Mouse (Mus musculus) testis, postnatal 10 days (tissue): ENCODE results near the gene Tac2.

Experiments
- DNase-seq: peaks from one replicate; pipeline ENCODE4 v3.0.0; 2021; ENCODE audit warnings: low spot score

The Tac2 gene

DNA sequence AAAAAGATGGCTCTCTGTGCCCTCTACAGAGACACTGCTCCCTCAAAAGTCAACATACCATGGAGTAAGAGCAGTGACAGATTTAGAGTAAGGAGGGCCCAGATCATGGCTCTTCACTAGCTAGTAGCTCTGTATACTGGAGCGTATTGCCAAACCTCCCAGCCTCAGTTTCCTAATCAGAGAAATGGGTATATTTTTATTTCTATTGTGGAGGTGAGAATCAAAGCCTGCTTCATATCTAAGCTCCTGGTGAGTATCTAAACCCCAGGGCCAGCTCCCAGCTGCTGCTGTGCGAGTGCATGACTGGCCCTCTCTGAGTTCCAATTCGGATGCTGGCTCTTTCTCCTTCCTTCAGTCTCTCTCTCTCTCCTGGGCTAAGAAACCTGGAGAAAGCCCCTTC, at the start of gene Tac2:
Gene Tac2 (plus strand): TSS at position 301 of the 400 bp plus-strand sequence.
- no peak for DNase-seq

DNA sequence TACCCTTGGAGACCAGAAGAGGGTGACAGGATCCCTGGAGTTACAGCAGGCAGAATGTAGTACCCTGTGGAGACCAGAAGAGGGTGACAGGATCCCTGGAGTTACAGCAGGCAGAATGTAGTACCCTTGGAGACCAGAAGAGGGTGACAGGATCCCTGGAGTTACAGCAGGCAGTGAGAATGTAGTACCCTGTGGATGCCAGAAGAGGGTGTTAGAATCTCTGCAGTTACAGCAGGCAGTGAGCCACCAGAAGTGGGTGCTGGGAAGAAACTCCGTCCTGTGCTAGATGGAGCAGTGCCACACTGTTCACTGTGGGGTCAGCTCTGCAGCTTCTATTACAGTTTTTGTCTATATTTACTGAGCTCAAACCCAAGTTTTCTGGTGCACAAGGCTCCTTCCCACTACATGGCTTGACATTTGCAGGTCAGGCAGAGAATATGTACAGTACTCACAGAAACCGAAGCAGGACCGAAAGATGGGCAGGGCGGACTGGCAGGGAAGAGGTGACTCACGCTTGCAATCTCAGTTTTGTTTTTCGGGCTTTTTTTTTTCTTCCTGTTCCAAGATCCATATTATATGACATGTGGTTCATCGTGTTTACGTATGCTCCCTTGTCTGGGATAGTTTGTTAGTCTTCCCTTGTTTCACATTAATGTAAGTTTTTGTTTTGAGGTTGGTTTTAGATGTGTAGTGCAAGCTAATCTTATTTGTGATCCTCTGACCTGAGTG, 49.3 kb upstream of the Tac2 start:
- DNase-seq, result peak; percentile 86

DNA sequence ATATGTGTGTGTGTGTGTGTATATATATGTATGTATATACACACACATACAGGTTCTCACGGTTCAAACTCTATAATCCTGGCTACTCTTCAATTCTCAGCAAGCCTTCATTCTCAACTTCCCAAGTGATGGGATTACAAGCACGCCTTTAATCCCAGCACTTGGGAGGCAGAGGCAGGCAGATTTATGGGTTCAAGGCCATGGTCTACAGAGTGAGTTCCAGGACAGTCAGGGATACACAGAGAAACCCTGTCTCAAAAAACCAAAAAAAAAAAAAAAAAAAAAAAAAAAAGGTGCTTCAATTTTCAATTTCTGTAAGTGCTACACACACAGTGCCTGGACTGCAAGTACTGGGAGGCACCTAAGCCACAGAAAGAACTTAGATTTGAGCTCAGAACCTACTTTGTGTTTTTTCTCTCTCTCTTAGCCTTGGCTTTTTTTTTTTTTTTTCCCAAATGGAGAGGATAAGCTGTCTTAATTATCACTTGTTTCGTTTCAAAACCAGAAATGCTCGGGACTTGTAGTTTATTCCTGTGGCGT, 48.3 kb upstream of the Tac2 start:
- no peak for DNase-seq

DNA sequence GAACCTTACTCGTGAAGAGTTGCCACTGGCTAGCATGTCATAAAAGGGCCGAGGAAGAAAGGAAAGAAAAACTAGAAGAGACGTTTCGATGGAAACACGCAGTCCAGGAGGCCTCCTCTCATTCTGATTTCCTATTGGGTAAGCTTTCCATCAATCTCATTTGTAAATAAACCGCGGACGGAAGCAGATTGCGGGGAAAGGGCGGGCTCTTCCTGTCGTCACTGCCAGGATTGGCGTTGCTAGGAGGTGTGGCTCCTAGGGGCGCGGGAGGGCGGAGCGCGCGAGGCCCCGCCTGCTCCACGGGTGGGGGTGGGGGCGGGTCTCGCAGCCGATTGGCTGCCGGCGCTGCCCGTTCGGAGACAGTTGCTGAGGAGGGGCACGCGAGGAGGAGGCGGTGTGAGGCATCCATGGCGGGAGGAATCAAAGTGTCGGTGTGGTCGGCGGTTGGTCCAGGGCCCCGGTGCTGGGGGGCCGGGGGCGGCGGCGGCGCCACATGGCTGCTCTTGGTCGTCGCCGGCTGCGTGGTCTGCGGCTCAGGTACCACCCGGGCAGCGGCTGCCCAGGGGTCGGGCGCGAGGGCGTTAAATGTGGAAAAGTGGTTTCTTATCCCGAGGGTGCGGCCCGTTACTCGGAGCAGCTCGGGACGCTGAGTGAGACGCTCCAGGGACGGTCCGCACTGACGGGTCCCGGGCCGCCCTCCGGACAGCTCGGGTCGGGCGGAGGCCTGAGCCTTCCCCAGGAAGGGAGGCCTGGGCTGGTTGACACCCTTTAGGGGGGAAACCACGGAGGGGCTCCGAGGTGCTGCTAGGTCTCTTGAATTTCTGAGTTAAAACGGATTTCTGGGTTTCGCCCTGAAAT, 47.4 kb upstream of the Tac2 start:
- DNase-seq, result peak; percentile 93

DNA sequence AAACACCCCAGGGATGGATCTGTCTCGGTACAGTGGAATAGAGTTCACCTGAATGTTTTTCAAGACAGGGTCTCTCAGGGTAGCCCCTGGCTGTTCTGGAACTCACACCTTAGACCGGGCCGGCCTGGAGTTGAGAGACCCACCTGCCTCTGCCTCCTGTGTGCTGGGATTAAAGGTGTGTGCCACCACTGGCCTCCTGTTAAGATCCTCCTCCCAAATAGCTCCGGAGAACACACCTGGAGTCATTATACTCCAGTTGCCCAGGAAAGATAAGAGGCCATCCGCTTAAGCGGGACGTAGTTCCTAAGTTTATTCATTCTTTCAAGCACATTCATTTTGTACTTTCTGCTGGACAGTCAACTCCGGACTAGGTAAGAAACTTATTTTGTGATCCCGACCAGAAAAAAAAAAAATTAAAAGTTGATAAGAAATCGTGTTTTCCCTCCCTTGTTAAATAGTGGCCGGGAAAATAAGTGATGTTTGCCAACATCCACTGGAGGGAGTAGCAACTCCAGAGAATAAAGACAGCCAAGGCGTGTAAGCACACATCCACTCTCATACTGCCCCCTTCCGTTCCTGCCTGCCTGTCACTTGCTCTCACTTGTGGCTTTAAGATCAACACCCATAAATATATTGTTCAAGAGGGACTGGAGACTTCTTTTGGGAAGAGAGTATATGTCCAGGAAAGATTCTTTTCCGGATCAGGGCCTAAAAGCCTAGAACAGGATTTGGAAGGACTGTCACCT, 46.5 kb upstream of the Tac2 start:
- DNase-seq, result peak; percentile 76

DNA sequence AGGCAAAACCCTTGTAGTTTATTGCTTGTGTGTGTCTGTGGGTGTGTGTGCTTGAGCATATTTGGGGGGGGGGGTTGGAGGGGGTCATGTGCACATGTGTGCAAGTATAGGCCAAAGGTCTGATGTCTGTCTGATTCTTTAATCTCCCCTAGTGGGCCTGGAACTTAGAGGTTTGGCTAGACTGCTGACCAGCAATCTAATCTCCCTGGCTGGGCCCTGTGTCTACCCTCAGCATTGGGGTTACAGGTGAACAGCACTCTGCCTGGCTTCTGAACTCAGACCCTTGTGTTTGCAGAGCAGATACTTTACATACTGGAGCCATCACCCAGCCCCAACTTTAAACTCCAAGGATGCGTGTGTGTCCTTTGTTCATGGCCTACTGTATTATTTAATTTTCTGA, 45.1 kb upstream of the Tac2 start:
- DNase-seq, result no peak

DNA sequence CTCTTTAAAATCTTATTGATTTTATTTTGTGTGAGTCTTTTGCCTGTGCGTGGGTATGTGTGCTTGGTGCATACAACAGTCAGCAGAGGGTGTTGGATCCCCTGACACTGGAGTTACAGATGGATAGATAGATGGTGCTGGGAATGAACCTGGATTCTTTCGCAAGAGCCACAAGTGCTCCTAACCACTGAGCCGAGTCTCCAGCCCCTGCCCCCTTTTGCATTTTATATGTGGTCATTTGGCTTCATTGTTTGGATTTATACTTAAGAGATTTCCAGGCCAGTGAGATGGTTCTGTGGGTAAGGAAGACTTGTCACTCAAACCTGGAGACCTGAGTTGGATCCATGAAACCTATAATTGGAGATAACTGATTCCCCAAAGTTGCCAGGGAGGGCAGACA, 44.4 kb upstream of the Tac2 start:
- DNase-seq, result no peak

DNA sequence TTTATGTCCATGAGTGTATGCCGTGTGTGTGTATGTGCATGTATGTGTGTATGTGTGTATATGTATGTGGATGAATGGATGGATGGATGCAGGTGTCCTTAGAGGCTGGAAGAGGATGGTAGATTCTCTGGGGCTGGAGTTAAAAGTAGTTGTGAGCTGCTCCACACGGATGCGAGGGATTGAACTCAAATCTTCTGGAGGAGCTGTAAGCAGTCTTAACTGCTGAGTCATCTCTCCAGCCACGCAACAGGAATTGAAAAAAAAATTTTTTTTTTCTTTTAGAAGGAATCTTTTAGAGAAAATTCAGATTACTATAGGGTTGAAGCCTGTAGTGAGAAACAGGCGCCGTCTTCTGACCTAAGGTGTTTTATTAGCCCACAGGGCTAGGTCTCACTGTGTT, 41.4 kb upstream of the Tac2 start:
- DNase-seq, result no peak

DNA sequence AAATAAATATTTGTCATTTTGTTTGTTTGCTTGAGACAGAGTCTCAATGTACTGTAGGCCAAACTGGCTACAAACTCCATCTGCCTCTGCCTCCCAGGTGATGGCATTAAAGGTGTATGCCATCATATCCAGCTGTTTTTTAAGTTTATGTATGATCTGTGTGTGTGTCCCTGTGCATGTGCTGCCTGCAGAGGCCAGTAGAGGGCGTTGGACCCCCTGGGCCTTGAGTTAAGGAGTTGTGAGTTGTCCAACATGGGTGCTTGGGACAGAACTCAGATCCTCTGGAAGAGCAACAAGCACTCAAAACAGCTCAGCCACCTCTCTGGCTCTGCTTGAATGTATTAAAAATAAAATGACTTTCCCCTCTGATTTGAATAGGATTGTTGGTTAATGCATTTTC, 33.2 kb upstream of the Tac2 start:
- DNase-seq, result no peak

DNA sequence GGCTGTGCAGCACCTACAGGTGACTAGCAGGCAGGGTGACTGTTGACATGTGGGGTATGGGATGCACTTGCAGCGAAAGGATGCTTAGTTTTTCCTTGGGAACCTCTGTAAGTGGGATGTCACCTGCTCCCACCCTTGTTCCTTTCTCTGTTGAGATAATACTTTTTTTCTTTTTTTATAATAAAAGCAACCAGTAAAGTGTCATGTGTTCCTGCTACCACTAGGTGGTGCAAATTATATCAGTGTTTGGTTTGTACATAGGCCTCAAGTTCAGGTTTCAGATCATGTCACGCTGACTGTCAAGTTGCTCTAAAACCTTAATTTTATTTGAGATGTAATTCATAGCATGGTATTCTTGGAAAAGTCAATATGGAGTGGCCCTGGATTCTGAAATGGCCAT, 29.6 kb upstream of the Tac2 start:
- no peak for DNase-seq

DNA sequence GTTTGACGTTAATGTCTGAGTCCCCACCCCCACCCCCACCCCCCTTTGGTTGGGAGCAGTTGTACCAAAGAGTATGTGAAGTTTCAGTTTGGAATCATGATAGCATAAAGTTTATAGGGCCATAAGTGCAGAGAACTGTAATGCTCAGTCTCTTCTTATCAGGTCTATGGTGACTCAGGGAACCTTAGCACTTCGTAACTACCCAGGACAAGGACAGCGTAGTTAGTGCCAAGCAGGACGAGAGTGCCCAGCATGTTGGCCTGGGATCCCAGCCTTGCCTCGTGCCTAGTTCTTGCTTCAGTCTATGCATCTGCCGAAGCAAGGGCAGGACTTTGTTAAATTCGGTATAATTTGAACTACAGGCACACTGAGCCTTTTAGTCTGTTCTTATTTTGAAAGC, 28.5 kb upstream of the Tac2 start:
- DNase-seq, result no peak

DNA sequence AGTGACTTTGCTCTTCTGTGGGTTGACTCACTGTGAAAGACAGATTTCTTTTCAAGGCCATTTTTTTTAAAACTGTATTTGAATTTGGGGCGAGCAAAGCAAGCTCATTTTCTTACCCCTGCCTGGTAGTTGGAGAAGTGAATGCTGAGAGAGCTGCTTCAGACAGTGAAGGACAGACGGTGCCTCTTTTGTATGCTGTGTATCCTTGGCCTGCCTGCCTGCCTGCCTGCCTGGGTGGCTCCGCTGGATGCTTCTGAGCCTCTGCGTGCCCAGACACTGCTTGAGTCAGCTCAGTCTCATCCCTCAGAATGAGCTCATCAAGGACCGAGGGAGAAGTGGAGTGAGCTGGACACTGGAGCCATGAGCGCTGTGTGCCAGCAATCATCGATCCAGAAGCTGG, 25.3 kb upstream of the Tac2 start:
- DNase-seq, result no peak

DNA sequence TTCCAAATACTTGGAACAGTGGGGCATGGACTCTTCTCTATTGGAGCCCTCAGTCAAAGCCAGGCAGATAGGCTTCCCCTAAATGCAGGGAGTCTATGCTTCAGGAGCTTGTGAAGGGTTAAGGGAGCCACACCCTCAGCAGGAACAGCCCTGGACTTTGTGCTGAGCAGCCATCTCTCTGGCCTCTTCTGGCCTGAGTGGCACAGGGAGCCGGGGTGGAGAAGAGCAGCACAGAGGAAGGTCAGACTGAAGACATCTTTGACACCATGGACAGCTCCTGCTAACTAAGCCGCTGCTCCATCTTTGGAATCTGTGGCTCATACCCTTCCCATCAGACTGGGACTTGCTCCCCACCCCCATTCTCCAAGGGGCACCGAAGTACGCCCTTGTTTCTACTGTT, 21.0 kb upstream of the Tac2 start:
- no peak for DNase-seq

DNA sequence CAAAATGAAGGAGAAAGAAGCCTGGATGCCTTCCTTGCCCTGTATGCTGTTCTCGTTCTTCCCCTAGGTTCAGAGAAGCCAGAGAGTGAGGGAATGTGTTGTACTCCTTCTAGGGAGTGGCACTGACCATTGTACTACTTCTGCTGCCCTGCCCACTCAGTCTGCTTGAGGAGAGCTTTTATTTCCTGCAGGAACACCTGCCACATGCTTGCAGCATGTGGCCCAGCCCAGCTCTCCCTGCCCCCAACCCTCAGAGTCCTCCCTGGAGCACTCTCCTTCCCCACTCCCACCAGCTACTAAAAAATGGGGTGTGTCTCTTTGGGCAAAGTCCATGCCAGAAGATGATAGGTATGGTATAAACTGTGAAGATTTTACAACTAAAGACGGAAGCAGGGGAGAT, 20.0 kb upstream of the Tac2 start:
- DNase-seq, result no peak

DNA sequence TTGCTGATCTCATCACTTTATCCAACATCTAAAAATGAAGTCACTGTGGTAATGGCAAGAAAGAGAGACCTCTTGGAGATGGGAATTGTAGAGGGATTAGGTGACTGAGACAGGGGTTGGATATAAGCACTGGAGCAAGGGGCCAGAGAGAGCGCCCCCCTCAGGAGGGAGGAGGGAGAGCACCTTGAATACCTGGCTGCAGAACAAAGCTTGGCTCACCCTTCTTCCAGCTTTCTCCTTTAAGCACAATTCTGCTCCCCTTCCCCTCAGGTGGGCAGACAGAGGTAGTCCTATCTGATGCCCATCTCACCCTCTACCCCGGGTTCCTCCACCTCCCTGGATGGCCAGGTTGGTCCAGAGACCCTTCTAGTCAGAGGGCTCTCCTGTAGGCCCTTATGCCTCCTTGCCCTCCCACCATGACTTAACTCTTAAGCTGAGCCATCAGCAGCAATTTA, 19.5 kb upstream of the Tac2 start, which contains the start of gene Myo1a:
Gene Myo1a (plus strand): TSS at position 405 of the 455 bp plus-strand sequence.
- DNase-seq, result no peak

DNA sequence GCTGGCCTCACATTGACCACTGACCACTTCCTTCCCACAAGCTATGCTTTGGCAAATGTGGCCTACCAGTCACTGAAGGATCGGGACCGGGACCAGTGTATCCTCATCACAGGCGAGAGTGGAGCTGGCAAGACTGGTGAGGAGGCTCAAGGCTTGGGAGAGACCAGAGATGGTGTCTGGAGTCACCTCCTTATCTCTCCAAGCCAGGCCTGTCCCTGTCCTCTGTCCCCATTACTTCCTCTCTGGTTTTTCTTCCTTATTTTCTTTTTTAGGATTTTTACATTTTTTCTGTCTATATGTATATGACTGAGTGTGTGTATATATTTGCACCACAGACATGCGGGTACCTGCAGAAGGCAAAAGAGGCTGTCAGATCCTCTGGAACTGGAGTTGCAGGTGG, 18.5 kb upstream of the Tac2 start:
- DNase-seq, result no peak

DNA sequence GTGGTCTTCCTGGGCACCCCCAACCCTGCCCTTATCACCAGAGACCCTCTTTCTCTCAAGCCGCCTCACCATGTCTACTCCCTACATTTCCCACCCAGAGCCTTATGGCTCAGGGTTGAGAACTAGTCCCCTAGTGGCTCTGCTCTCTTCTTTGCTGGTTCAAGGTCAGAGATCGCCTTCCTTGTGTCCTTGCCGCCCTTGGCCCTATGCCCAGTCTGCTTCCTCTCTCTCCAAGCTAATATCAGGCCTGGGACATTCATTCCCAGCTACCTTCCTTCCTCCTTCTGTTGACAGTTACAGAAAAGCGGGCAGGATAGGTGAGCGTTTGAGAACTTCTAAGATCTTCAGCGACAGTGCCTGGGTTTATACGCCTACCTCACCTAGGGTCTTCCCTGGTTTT, 16.6 kb upstream of the Tac2 start:
- DNase-seq, result peak; percentile 87

DNA sequence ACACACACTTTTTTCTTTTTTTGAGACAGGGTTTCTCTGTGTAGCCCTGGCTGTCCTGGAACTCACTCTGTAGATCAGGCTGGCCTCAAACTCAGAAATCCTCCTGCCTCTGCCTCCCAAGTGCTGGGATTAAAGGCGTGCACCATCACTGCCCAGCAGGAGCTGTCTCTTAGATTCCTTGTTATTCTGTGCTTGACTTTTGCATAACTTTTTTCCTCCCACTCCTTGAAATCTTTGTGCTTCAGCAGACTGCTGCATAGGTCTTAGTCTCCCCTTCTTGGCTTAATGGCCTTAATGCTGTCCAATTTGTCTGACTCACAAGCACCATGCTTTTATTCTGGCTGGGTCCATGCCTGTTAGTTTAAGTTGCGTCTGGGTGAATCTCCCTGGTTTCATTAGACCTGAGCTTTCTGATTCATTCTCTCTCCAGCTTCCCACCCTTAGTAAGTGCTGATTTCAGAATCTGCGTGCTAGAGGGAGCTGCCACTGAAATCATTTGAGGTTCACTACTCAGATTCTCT, 15.4 kb upstream of the Tac2 start:
- DNase-seq, result no peak

DNA sequence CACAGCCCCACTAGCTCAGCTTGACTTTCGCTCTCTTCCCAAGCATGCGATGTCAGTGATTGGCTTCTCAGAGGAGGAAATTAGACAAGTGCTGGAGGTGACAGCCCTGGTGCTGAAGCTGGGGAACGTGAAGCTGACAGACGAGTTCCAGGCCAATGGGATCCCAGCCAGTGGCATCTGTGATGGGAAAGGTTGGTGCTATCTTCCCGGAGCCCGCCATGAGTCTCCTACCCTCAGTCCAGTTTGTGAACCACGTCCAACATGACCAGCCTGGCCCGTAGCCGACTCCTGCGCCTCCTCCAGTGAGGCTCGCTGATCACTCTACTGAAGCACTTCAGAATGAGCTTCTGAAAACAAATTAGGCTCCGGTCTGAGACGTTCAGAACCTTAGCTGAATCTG, 13.9 kb upstream of the Tac2 start:
- DNase-seq, result no peak

DNA sequence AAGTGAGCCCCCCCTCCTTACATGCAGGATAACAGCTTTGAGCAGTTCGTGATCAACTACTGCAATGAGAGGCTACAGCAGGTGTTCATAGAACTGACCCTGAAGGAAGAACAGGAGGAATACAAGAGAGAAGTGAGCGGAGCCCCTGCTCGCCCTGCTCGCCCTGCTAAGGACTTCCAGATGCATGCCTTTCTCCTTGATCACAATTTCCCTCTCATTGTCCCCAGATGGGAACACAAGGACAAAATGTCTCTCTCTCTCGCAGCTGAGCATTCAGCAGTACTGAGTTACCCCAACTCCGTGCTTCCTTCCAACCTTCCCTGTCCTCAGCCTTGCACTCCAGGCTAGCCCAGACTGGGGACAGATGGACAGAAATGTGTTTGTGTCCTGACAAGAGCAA, 11.5 kb upstream of the Tac2 start:
- no peak for DNase-seq

DNA sequence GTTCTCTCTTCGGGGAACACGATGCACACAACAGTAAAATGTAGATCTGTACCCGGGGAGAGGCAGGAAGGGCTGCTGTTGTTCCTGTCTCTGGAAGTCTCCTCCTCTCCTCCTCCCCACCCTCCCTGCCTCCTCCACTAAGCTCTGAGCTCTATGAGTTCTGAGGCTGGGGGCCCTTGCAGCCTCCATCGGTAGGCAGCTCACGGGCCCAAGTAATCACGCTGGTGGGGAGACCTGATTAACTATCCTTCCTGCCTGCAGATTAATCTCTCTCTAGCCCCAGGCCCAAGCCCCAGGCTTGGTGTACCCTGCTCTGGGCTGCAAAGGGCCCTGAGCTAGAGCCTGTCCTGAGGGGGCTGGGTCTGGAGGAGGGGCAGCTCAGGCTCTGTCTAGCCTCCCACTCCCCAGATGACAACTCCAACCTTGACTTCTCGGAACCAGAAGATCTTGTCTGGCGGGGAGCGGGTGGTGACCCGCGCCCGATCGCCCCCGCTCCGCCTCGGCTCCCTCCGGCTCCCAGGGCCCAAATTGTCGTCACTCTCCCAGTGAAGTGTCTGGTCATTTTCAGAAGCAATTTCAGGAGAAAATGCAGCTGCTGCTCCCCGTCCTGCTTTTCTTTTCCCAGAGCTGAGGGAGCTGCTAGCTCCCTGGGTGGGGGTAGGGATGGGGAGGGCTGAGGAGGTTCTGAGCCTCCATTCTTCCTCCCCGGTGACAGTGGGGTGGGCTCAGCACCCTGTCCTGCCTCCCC, 2.4 kb upstream of the Tac2 start:
- no peak for DNase-seq
